In genomic region chr2:120096191-120096590, GRCm38 (mm10) we compare ENCODE assay signal across 16 mouse cellular contexts.
"Had no signal": no experiment of that assay in that cellular context is flagged by ENCODE, and none has a peak within 500 bp of the region (broad histone marks: within the 10 kb centered on the region; RNA-seq: fewer than 3 reads in every experiment).

No protein-coding gene starts in this region.

- H3K9me3 ChIP-seq: limb, embryonic 12.5 days; liver, embryonic 15.5 days; midbrain, embryonic 12.5 days; neural tube, embryonic 13.5 days had no signal

- H3K27me3 ChIP-seq: limb, embryonic 12.5 days; liver, embryonic 15.5 days; midbrain, embryonic 12.5 days; neural tube, embryonic 13.5 days had no signal

- H3K9ac ChIP-seq: limb, embryonic 12.5 days; liver, embryonic 15.5 days; midbrain, embryonic 12.5 days; neural tube, embryonic 13.5 days had no signal

- H3K36me3 ChIP-seq: limb, embryonic 12.5 days; midbrain, embryonic 12.5 days; neural tube, embryonic 13.5 days had no signal

- H3K4me2 ChIP-seq: limb, embryonic 12.5 days; liver, embryonic 15.5 days; midbrain, embryonic 12.5 days; neural tube, embryonic 13.5 days had no signal

- H3K27ac ChIP-seq: layer of hippocampus, adult 2 months; limb, embryonic 12.5 days; liver, embryonic 15.5 days; midbrain, embryonic 12.5 days; neural tube, embryonic 13.5 days had no signal

- DNase-seq: kidney, postnatal 10 days; kidney, postnatal 4 days; liver; lung, adult 2 months; lung, postnatal 10 days; retina, postnatal 1 day; right cerebral cortex, postnatal 4 days; spleen, adult 18-20 months; thymus, adult 18-20 months; thymus, postnatal 14 days had no signal

- H3K4me1 ChIP-seq: limb, embryonic 12.5 days; midbrain, embryonic 12.5 days; neural tube, embryonic 13.5 days had no signal

- ATAC-seq: midbrain, embryonic 16.5 days had no signal

- H3K4me3 ChIP-seq: layer of hippocampus, adult 2 months; limb, embryonic 12.5 days; liver, embryonic 15.5 days; midbrain, embryonic 12.5 days; neural tube, embryonic 13.5 days had no signal
